Mouse (Mus musculus) midbrain, embryonic 16.5 days (tissue): ENCODE results near the gene Dglucy. TPM values are rescaled to one million over a fixed set of nuclear protein-coding genes. Genes with fewer than 3 reads are reported as not detected.

Experiments
- ATAC-seq: fragments of 200-750 bp; cut with Nextera tagmentation; 2 replicates; pipeline ENCODE4 v1.8.0; 2017; ENCODE audit warnings: moderate TSS enrichment
- H3K27ac ChIP-seq: fragments of 300-500 bp; sonication (generic); 2 replicates; pipeline ENCODE4 v1.5.1; 2014; ENCODE audit warnings: mild to moderate bottlenecking, low read length, mixed read lengths
- H3K27me3 ChIP-seq: fragments of 300-500 bp; sonication (generic); 2 replicates; pipeline ENCODE4 v1.6.1; 2014; ENCODE audit warnings: low read depth, low read length, mixed read lengths; ENCODE audit not compliant: control insufficient read depth, insufficient read depth
- H3K36me3 ChIP-seq: fragments of 300-500 bp; sonication (generic); 2 replicates; pipeline ENCODE4 v1.6.1; 2014; ENCODE audit warnings: mild to moderate bottlenecking, low read length, moderate library complexity, mixed read lengths; ENCODE audit not compliant: control insufficient read depth, insufficient read depth
- H3K4me1 ChIP-seq: fragments of 300-500 bp; sonication (generic); 2 replicates; pipeline ENCODE4 v1.6.1; 2014; ENCODE audit warnings: mild to moderate bottlenecking, low read length, mixed read lengths; ENCODE audit not compliant: control insufficient read depth, insufficient read depth
- H3K4me2 ChIP-seq: fragments of 300-500 bp; sonication (generic); 2 replicates; pipeline ENCODE4 v1.6.1; 2014; ENCODE audit warnings: mild to moderate bottlenecking, low read length, mixed read lengths
- H3K4me3 ChIP-seq: fragments of 300-500 bp; sonication (generic); 2 replicates; pipeline ENCODE4 v1.5.1; 2014; ENCODE audit warnings: low read depth, mild to moderate bottlenecking, low read length, moderate library complexity, mixed read lengths
- H3K9ac ChIP-seq: fragments of 300-500 bp; sonication (generic); 2 replicates; pipeline ENCODE4 v1.6.1; 2014; ENCODE audit warnings: low read depth, low read length, mixed read lengths
- H3K9me3 ChIP-seq: fragments of 300-500 bp; sonication (generic); replicated peaks from 2 replicates; pipeline ENCODE4 v1.6.1; 2014; ENCODE audit warnings: mild to moderate bottlenecking, low read length, mixed read lengths; ENCODE audit not compliant: control insufficient read depth, poor library complexity, severe bottlenecking
- WGBS: fragments of 180-500 bp; shearing (Covaris S2); extraction: QIAGEN DNeasy Blood & Tissue Kit; methylation state at CpG from one replicate; pipeline ENCODE4 v1.1.7; 2014; 5-methylcytosine and 5-hydroxymethylcytosine counted together
- polyA plus RNA-seq: library from polyadenylated mRNA; unstranded; fragments of >200 nt; fragmentation: Nextera tagmentation; extraction: Ambion mirVana; gene quantifications from 2 replicates; pipeline ENCODE4 v1.2.1, GENCODE M21; 2015

The Dglucy gene
- polyA plus RNA-seq, 1 experiment from 2014 or later: 2.9 TPM

- 57% methylated on average over 3 of the region's 3 CpGs for WGBS
- no peaks in the 10 kb centered on the region for H3K9me3 ChIP-seq
Observed at GRCm38 (mm10) chr12:100896661-100897060, 117.8 kb downstream of the Dglucy start.

GRCm38 (mm10) chr12:100897736-100898650, 119.1 kb downstream of the Dglucy start:
- no peaks in the 10 kb centered on the region for H3K36me3 ChIP-seq
- H3K4me2 ChIP-seq: peak overlapping the region; percentile 93
- peak overlapping the region; percentile 75 for H3K9ac ChIP-seq
- WGBS: 19% methylated on average over 12 of the region's 12 CpGs
- no peak overlapping the region for H3K27ac ChIP-seq
- H3K4me1 ChIP-seq: peaks cover 30% of the 10 kb centered on the region
- no peak for ATAC-seq
- H3K9me3 ChIP-seq: no peaks in the 10 kb centered on the region
- H3K27me3 ChIP-seq: peaks cover 3% of the 10 kb centered on the region; the same call in 1 of the 2 replicates
- H3K4me3 ChIP-seq: peak overlapping the region; percentile 53

More at GRCm38 (mm10) chr12:100896661-100897060, 117.8 kb downstream of the Dglucy start:
- no peak for ATAC-seq
- H3K4me2 ChIP-seq: no peak overlapping the region
- no peak overlapping the region for H3K9ac ChIP-seq
- H3K4me3 ChIP-seq: no peak overlapping the region
- no peaks in the 10 kb centered on the region for H3K36me3 ChIP-seq
- H3K27ac ChIP-seq: no peak overlapping the region
- H3K4me1 ChIP-seq: peaks cover 30% of the 10 kb centered on the region
- peaks cover 3% of the 10 kb centered on the region; the same call in 1 of the 2 replicates for H3K27me3 ChIP-seq

- Histone ChIP-seq H3K36me3 (no peaks in the 10 kb centered on the region), H3K4me3 (peak overlapping the region; percentile 53), H3K4me2 (peak overlapping the region; percentile 93), H3K9ac (peak overlapping the region; percentile 75), H3K9me3 (no peaks in the 10 kb centered on the region), H3K27me3 (peaks cover 3% of the 10 kb centered on the region; the same call in 1 of the 2 replicates), H3K4me1 (peaks cover 30% of the 10 kb centered on the region), H3K27ac (peak overlapping the region; percentile 42)
- peak; percentile 74 for ATAC-seq
- under 1% methylated on average over 30 of the region's 30 CpGs for WGBS
Observed at GRCm38 (mm10) chr12:100899111-100899640, 120.3 kb downstream of the Dglucy start.

- Histone ChIP-seq H3K9me3 (no peaks in the 10 kb centered on the region), H3K27me3 (peaks cover 3% of the 10 kb centered on the region; the same call in 1 of the 2 replicates), H3K4me1 (peaks cover 19% of the 10 kb centered on the region), H3K36me3 (no peaks in the 10 kb centered on the region), H3K9ac (no peak overlapping the region), H3K27ac (no peak overlapping the region), H3K4me2 (no peak overlapping the region), H3K4me3 (no peak overlapping the region)
- no peak for ATAC-seq
- WGBS: 78% methylated on average over 6 of the region's 6 CpGs
Observed at GRCm38 (mm10) chr12:100900901-100901300, 122.0 kb downstream of the Dglucy start.

- no peaks in the 10 kb centered on the region for H3K9me3 ChIP-seq
- WGBS: 76% methylated on average over 6 of the region's 6 CpGs
- H3K4me1 ChIP-seq: peaks cover 17% of the 10 kb centered on the region
- H3K4me3 ChIP-seq: no peak overlapping the region
- ATAC-seq: no peak
- H3K27me3 ChIP-seq: peaks cover 3% of the 10 kb centered on the region; the same call in 1 of the 2 replicates
- H3K27ac ChIP-seq: no peak overlapping the region
- H3K9ac ChIP-seq: no peak overlapping the region
- H3K4me2 ChIP-seq: no peak overlapping the region
- H3K36me3 ChIP-seq: no peaks in the 10 kb centered on the region
Observed at GRCm38 (mm10) chr12:100901386-100901785, 122.5 kb downstream of the Dglucy start.

GRCm38 (mm10) chr12:100903761-100904160, 124.9 kb downstream of the Dglucy start:
- Histone ChIP-seq H3K4me2 (no peak overlapping the region), H3K9me3 (no peaks in the 10 kb centered on the region), H3K4me3 (no peak overlapping the region), H3K36me3 (no peaks in the 10 kb centered on the region), H3K4me1 (peaks cover 12% of the 10 kb centered on the region; the same call in 1 of the 2 replicates), H3K27ac (no peak overlapping the region), H3K9ac (no peak overlapping the region), H3K27me3 (no peaks in the 10 kb centered on the region)
- 90% methylated on average over 9 of the region's 9 CpGs for WGBS
- no peak for ATAC-seq

- Histone ChIP-seq H3K27ac (no peak overlapping the region), H3K36me3 (no peaks in the 10 kb centered on the region), H3K9ac (no peak overlapping the region), H3K4me1 (peaks cover 4% of the 10 kb centered on the region; the same call in 1 of the 2 replicates), H3K4me3 (no peak overlapping the region), H3K9me3 (no peaks in the 10 kb centered on the region), H3K4me2 (no peak overlapping the region), H3K27me3 (no peaks in the 10 kb centered on the region)
- ATAC-seq: no peak
- 87% methylated on average over 5 of the region's 5 CpGs for WGBS
Observed at GRCm38 (mm10) chr12:100906861-100907260, 128.0 kb downstream of the Dglucy start.

- Histone ChIP-seq H3K36me3 (no peaks in the 10 kb centered on the region), H3K9me3 (no peaks in the 10 kb centered on the region), H3K4me2 (peak within 1 kb of the TSS; percentile 92), H3K4me3 (peak within 1 kb of the TSS; percentile 51), H3K27ac (no peak within 1 kb of the TSS), H3K4me1 (peaks cover 5% of the 10 kb centered on the region; the same call in 1 of the 2 replicates), H3K27me3 (no peaks in the 10 kb centered on the region), H3K9ac (peak within 1 kb of the TSS; percentile 74)
- ATAC-seq: peak; percentile 85
- WGBS: 4% methylated on average over 38 of the region's 39 CpGs
Observed at GRCm38 (mm10) chr12:100907598-100908297, 128.9 kb downstream of the Dglucy start, which contains the start of gene Gpr68. TSS of gene Gpr68 (minus strand) at chr12:100908198.
